Mouse (Mus musculus) heart, embryonic 15.5 days (tissue): Measurements from ENCODE around the gene Plxna4. TPM values are rescaled to one million over a fixed set of nuclear protein-coding genes. Genes with fewer than 3 reads are reported as not detected.

Source experiments
- ATAC-seq: fragments of 200-750 bp; cut with Nextera tagmentation; replicated peaks from 2 replicates; pipeline ENCODE4 v1.8.0; 2017; ENCODE audit warnings: low read depth, moderate TSS enrichment; ENCODE audit not compliant: insufficient number of reproducible peaks, insufficient read depth, low FRiP score
- H3K27ac ChIP-seq: fragments of 300-500 bp; sonication (generic); 2 replicates; pipeline ENCODE4 v1.5.1; 2015; ENCODE audit warnings: mild to moderate bottlenecking, inconsistent platforms
- H3K27me3 ChIP-seq: fragments of 300-500 bp; sonication (generic); 2 replicates; pipeline ENCODE4 v1.6.1; 2015; ENCODE audit warnings: inconsistent platforms
- H3K36me3 ChIP-seq: fragments of 300-500 bp; sonication (generic); 2 replicates; pipeline ENCODE4 v1.6.1; 2015; ENCODE audit warnings: mild to moderate bottlenecking, inconsistent platforms
- H3K4me1 ChIP-seq: fragments of 300-500 bp; sonication (generic); replicated peaks from 2 replicates; pipeline ENCODE4 v1.6.1; 2015; ENCODE audit warnings: inconsistent platforms
- H3K4me2 ChIP-seq: fragments of 300-500 bp; sonication (generic); 2 replicates; pipeline ENCODE4 v1.6.1; 2015; ENCODE audit warnings: inconsistent platforms, mild to moderate bottlenecking, moderate library complexity
- H3K4me3 ChIP-seq: fragments of 300-500 bp; sonication (generic); 2 replicates; pipeline ENCODE4 v1.5.1; 2015; ENCODE audit warnings: mild to moderate bottlenecking, inconsistent platforms
- H3K9ac ChIP-seq: fragments of 300-500 bp; sonication (generic); 2 replicates; pipeline ENCODE4 v1.6.1; 2015; ENCODE audit warnings: mild to moderate bottlenecking, inconsistent platforms
- H3K9me3 ChIP-seq: fragments of 300-500 bp; sonication (generic); replicated peaks from 2 replicates; pipeline ENCODE4 v1.6.1; 2016; ENCODE audit warnings: inconsistent platforms
- WGBS: fragments of 180-500 bp; shearing (Covaris S2); methylation state at CpG from one replicate; pipeline ENCODE4 v1.1.7; 2015; ENCODE audit warnings: mixed read lengths; 5-methylcytosine and 5-hydroxymethylcytosine counted together
- polyA plus RNA-seq: library from polyadenylated mRNA; unstranded; fragments of >200 nt; fragmentation: Nextera tagmentation; extraction: Ambion mirVana; gene quantifications from 2 replicates; pipeline ENCODE4 v1.2.1, GENCODE M21; 2015

Gene Plxna4
- polyA plus RNA-seq, 1 experiment from 2014 or later: 4.5 TPM

GRCm38 (mm10) chr6:32160370-32160769, 427.6 kb downstream of the Plxna4 start:
- no peak overlapping the region for H3K9ac ChIP-seq
- no peaks in the 10 kb centered on the region for H3K27me3 ChIP-seq
- ATAC-seq: no peak
- no peak overlapping the region for H3K4me3 ChIP-seq
- no peaks in the 10 kb centered on the region for H3K9me3 ChIP-seq
- no peak overlapping the region for H3K27ac ChIP-seq
- no peak overlapping the region for H3K4me2 ChIP-seq
- no peaks in the 10 kb centered on the region for H3K4me1 ChIP-seq
- 83% methylated on average over 2 of the region's 2 CpGs for WGBS
- peaks cover 9% of the 10 kb centered on the region; the same call in 1 of the 2 replicates for H3K36me3 ChIP-seq

- Histone ChIP-seq H3K4me3 (no peak overlapping the region), H3K27ac (no peak overlapping the region), H3K9me3 (no peaks in the 10 kb centered on the region), H3K27me3 (no peaks in the 10 kb centered on the region), H3K36me3 (0 out of 2 replicates have a peak, but pooled peaks cover 9% of the 10 kb centered on the region), H3K4me2 (no peak overlapping the region), H3K4me1 (no peaks in the 10 kb centered on the region), H3K9ac (no peak overlapping the region)
- ATAC-seq: no peak
- 57% methylated on average over 4 of the region's 4 CpGs for WGBS
Observed at GRCm38 (mm10) chr6:32159931-32160330, 428.1 kb downstream of the Plxna4 start.

- no peak overlapping the region for H3K4me2 ChIP-seq
- H3K4me1 ChIP-seq: no peaks in the 10 kb centered on the region
- no peak overlapping the region for H3K27ac ChIP-seq
- H3K27me3 ChIP-seq: no peaks in the 10 kb centered on the region
- H3K9ac ChIP-seq: no peak overlapping the region
- WGBS: 85% methylated on average over 1 of the region's 1 CpGs
- 0 out of 2 replicates have a peak, but pooled peaks cover 9% of the 10 kb centered on the region for H3K36me3 ChIP-seq
- H3K4me3 ChIP-seq: no peak overlapping the region
- no peak for ATAC-seq
- no peaks in the 10 kb centered on the region for H3K9me3 ChIP-seq
Observed at GRCm38 (mm10) chr6:32158347-32158746, 429.6 kb downstream of the Plxna4 start.

- Histone ChIP-seq H3K4me3 (no peak overlapping the region), H3K9me3 (no peaks in the 10 kb centered on the region), H3K9ac (no peak overlapping the region), H3K36me3 (peaks cover 13% of the 10 kb centered on the region; the same call in 1 of the 2 replicates), H3K27ac (no peak overlapping the region), H3K4me2 (no peak overlapping the region), H3K27me3 (no peaks in the 10 kb centered on the region), H3K4me1 (no peaks in the 10 kb centered on the region)
- ATAC-seq: no peak
- 86% methylated on average over 4 of the region's 4 CpGs for WGBS
Observed at GRCm38 (mm10) chr6:32153170-32153569, 434.8 kb downstream of the Plxna4 start.

GRCm38 (mm10) chr6:32150836-32151235, 437.2 kb downstream of the Plxna4 start:
- Histone ChIP-seq H3K9me3 (no peaks in the 10 kb centered on the region), H3K4me3 (no peak overlapping the region), H3K4me1 (no peaks in the 10 kb centered on the region), H3K9ac (no peak overlapping the region), H3K36me3 (peaks cover 5% of the 10 kb centered on the region; the same call in 1 of the 2 replicates), H3K27me3 (no peaks in the 10 kb centered on the region), H3K4me2 (no peak overlapping the region), H3K27ac (no peak overlapping the region)
- ATAC-seq: no peak
- WGBS: 87% methylated on average over 4 of the region's 4 CpGs

GRCm38 (mm10) chr6:32144771-32145170, 443.2 kb downstream of the Plxna4 start:
- peaks cover 5% of the 10 kb centered on the region; the same call in 1 of the 2 replicates for H3K36me3 ChIP-seq
- no peaks in the 10 kb centered on the region for H3K4me1 ChIP-seq
- 70% methylated on average over 4 of the region's 4 CpGs for WGBS
- no peak overlapping the region for H3K4me2 ChIP-seq
- H3K9me3 ChIP-seq: no peaks in the 10 kb centered on the region
- no peak overlapping the region for H3K27ac ChIP-seq
- no peak overlapping the region for H3K4me3 ChIP-seq
- ATAC-seq: no peak
- no peak overlapping the region for H3K9ac ChIP-seq
- no peaks in the 10 kb centered on the region for H3K27me3 ChIP-seq

GRCm38 (mm10) chr6:32139537-32139936, 448.5 kb downstream of the Plxna4 start:
- H3K4me3 ChIP-seq: no peak overlapping the region
- H3K4me2 ChIP-seq: no peak overlapping the region
- H3K27me3 ChIP-seq: no peaks in the 10 kb centered on the region
- H3K36me3 ChIP-seq: no peaks in the 10 kb centered on the region
- H3K9ac ChIP-seq: no peak overlapping the region
- no peaks in the 10 kb centered on the region for H3K9me3 ChIP-seq
- H3K4me1 ChIP-seq: no peaks in the 10 kb centered on the region
- no peak for ATAC-seq
- no peak overlapping the region for H3K27ac ChIP-seq
- 60% methylated on average over 3 of the region's 3 CpGs for WGBS

GRCm38 (mm10) chr6:32126914-32127313, 461.1 kb downstream of the Plxna4 start:
- H3K9ac ChIP-seq: no peak overlapping the region
- no peaks in the 10 kb centered on the region for H3K9me3 ChIP-seq
- H3K4me1 ChIP-seq: no peaks in the 10 kb centered on the region
- no peak overlapping the region for H3K4me3 ChIP-seq
- H3K27me3 ChIP-seq: no peaks in the 10 kb centered on the region
- no peaks in the 10 kb centered on the region for H3K36me3 ChIP-seq
- no peak for ATAC-seq
- 74% methylated on average over 6 of the region's 6 CpGs for WGBS
- no peak overlapping the region for H3K4me2 ChIP-seq
- no peak overlapping the region for H3K27ac ChIP-seq

GRCm38 (mm10) chr6:32122584-32123265, 465.3 kb downstream of the Plxna4 start:
- Histone ChIP-seq H3K9ac (no peak overlapping the region), H3K9me3 (no peaks in the 10 kb centered on the region), H3K27ac (no peak overlapping the region), H3K4me3 (no peak overlapping the region), H3K36me3 (no peaks in the 10 kb centered on the region), H3K27me3 (no peaks in the 10 kb centered on the region), H3K4me2 (no peak overlapping the region), H3K4me1 (no peaks in the 10 kb centered on the region)
- 71% methylated on average over 4 of the region's 4 CpGs for WGBS
- no peak for ATAC-seq

- Histone ChIP-seq H3K4me3 (no peak overlapping the region), H3K27ac (no peak overlapping the region), H3K9me3 (no peaks in the 10 kb centered on the region), H3K4me2 (no peak overlapping the region), H3K36me3 (no peaks in the 10 kb centered on the region), H3K4me1 (no peaks in the 10 kb centered on the region), H3K9ac (no peak overlapping the region), H3K27me3 (no peaks in the 10 kb centered on the region)
- WGBS: 36% methylated on average over 1 of the region's 1 CpGs
- no peak for ATAC-seq
Observed at GRCm38 (mm10) chr6:32120931-32121330, 467.1 kb downstream of the Plxna4 start.

- H3K36me3 ChIP-seq: no peaks in the 10 kb centered on the region
- H3K4me3 ChIP-seq: no peak overlapping the region
- H3K27me3 ChIP-seq: no peaks in the 10 kb centered on the region
- no peaks in the 10 kb centered on the region for H3K4me1 ChIP-seq
- no peak overlapping the region for H3K9ac ChIP-seq
- no peak overlapping the region for H3K27ac ChIP-seq
- H3K4me2 ChIP-seq: no peak overlapping the region
- 24% methylated on average over 2 of the region's 2 CpGs for WGBS
- H3K9me3 ChIP-seq: no peaks in the 10 kb centered on the region
- ATAC-seq: no peak
Observed at GRCm38 (mm10) chr6:32109207-32109606, 478.8 kb downstream of the Plxna4 start.
